Mouse (Mus musculus) right cerebral cortex, postnatal 25 days (tissue): ENCODE measurements at regions not wholly inside any gene's neighbourhood (a gene's known extent, or its start where the extent isn't known, plus 50 kb on each side); places are given as distances from the start of the nearest gene placed in this dataset.
"Not testable (repeated sequence)": the region's sequence is repeated elsewhere in the genome, so short reads cannot be mapped to it uniquely, and the experiment has no call there.

Experiments used
- DNase-seq: peaks from one replicate; pipeline ENCODE4 v3.0.0; 2022

GRCm38 (mm10) chr17:66206074-66206473 is 82.8 kb downstream of the Ddx11 start:
- no peak for DNase-seq

- not testable (repeated sequence) for DNase-seq
These were observed 84.6 kb downstream of the Ddx11 start for GRCm38 (mm10) chr17:66207653-66208497.

GRCm38 (mm10) chr17:66208803-66209515 is 85.6 kb downstream of the Ddx11 start:
- not testable (repeated sequence) for DNase-seq

GRCm38 (mm10) chr17:66211561-66211960 is 88.2 kb downstream of the Ddx11 start:
- DNase-seq = no peak

- DNase-seq = no peak
These were observed 89.3 kb downstream of the Ddx11 start for GRCm38 (mm10) chr17:66212616-66213015.

- no peak for DNase-seq
These were observed 95.0 kb downstream of the Ddx11 start for GRCm38 (mm10) chr17:66218321-66218720.

- no peak for DNase-seq
These were observed 96.5 kb downstream of the Ddx11 start for GRCm38 (mm10) chr17:66219669-66220435.

- DNase-seq = peak; percentile 63
These were observed 97.9 kb downstream of the Ddx11 start for GRCm38 (mm10) chr17:66221256-66221655.

- no peak for DNase-seq
These were observed 100.4 kb downstream of the Ddx11 start for GRCm38 (mm10) chr17:66223711-66224110.

GRCm38 (mm10) chr17:66224241-66224640 is 100.9 kb downstream of the Ddx11 start:
- DNase-seq = no peak

GRCm38 (mm10) chr17:66232391-66232790 is 109.1 kb downstream of the Ddx11 start:
- DNase-seq = no peak

- DNase-seq = peak; percentile 36
These were observed 109.6 kb downstream of the Ddx11 start for GRCm38 (mm10) chr17:66232891-66233421.

GRCm38 (mm10) chr17:66233451-66233951 is 110.2 kb downstream of the Ddx11 start:
- DNase-seq = peak; percentile 63

GRCm38 (mm10) chr17:66234432-66234831 is 111.1 kb downstream of the Ddx11 start:
- no peak for DNase-seq

- peak; percentile 82 for DNase-seq
These were observed 111.9 kb downstream of the Ddx11 start for GRCm38 (mm10) chr17:66235096-66235805.

GRCm38 (mm10) chr17:66235806-66236335 is 112.6 kb downstream of the Ddx11 start:
- DNase-seq = no peak

GRCm38 (mm10) chr17:66241868-66242622 is 118.7 kb downstream of the Ddx11 start:
- no peak for DNase-seq

- DNase-seq = no peak
These were observed 120.9 kb downstream of the Ddx11 start for GRCm38 (mm10) chr17:66244183-66244582.

- no peak for DNase-seq
These were observed 122.8 kb downstream of the Ddx11 start for GRCm38 (mm10) chr17:66246031-66246534.

- no peak for DNase-seq
These were observed 128.2 kb downstream of the Ddx11 start for GRCm38 (mm10) chr17:66251495-66251894.

- DNase-seq = no peak
These were observed 129.6 kb downstream of the Ddx11 start for GRCm38 (mm10) chr17:66252926-66253325.
